Mouse (Mus musculus): ENCODE results near the gene Mcrs1.
"Not testable (repeated sequence)": the region's sequence is repeated elsewhere in the genome, so short reads cannot be mapped to it uniquely, and the experiment has no call there.

The Mcrs1 gene

GRCm38 (mm10) chr15:99251111-99251510, 650 bp downstream of the Mcrs1 start:
- peak; percentile 35 for DNase-seq (ENCODE audit: low read depth, low spot score)

- DNase-seq (ENCODE audit: low read depth, low spot score), result no peak
Observed at GRCm38 (mm10) chr15:99249938-99250337, 1.8 kb downstream of the Mcrs1 start.

- no peak for DNase-seq (ENCODE audit: low read depth, low spot score)
Observed at GRCm38 (mm10) chr15:99248972-99249371, 2.8 kb downstream of the Mcrs1 start.

GRCm38 (mm10) chr15:99246736-99247135, 5.0 kb downstream of the Mcrs1 start:
- DNase-seq (ENCODE audit: low read depth, low spot score), result not testable (repeated sequence)

- DNase-seq (ENCODE audit: low read depth, low spot score), result no peak
Observed at GRCm38 (mm10) chr15:99242045-99242444, 9.7 kb downstream of the Mcrs1 start.

- DNase-seq (ENCODE audit: low read depth, low spot score), result no peak
Observed at GRCm38 (mm10) chr15:99241249-99241648, 10.5 kb downstream of the Mcrs1 start.

- peak; percentile 29 for DNase-seq (ENCODE audit: low read depth, low spot score)
Observed at GRCm38 (mm10) chr15:99240129-99240528, 11.6 kb downstream of the Mcrs1 start.

- DNase-seq (ENCODE audit: low read depth, low spot score), result no peak
Observed at GRCm38 (mm10) chr15:99238006-99238405, 13.8 kb downstream of the Mcrs1 start.

- DNase-seq (ENCODE audit: low read depth, low spot score), result no peak
Observed at GRCm38 (mm10) chr15:99234326-99235010, 17.3 kb downstream of the Mcrs1 start.

GRCm38 (mm10) chr15:99233719-99234118, 18.0 kb downstream of the Mcrs1 start:
- no peak for DNase-seq (ENCODE audit: low read depth, low spot score)

- no peak for DNase-seq (ENCODE audit: low read depth, low spot score)
Observed at GRCm38 (mm10) chr15:99231998-99232397, 19.8 kb downstream of the Mcrs1 start.

- DNase-seq (ENCODE audit: low read depth, low spot score), result no peak
Observed at GRCm38 (mm10) chr15:99226090-99226489, 25.7 kb downstream of the Mcrs1 start.

GRCm38 (mm10) chr15:99225081-99225810, 26.5 kb downstream of the Mcrs1 start:
- DNase-seq (ENCODE audit: low read depth, low spot score), result no peak

GRCm38 (mm10) chr15:99224208-99224911, 27.4 kb downstream of the Mcrs1 start, which contains the start of gene Kcnh3:
Gene Kcnh3 (plus strand): TSS chr15:99224861.
- DNase-seq (ENCODE audit: low read depth, low spot score), result no peak

- no peak for DNase-seq (ENCODE audit: low read depth, low spot score)
Observed at GRCm38 (mm10) chr15:99223585-99224207, 28.1 kb downstream of the Mcrs1 start.

- DNase-seq (ENCODE audit: low read depth, low spot score), result no peak
Observed at GRCm38 (mm10) chr15:99222794-99223584, 28.8 kb downstream of the Mcrs1 start.

- DNase-seq (ENCODE audit: low read depth, low spot score), result no peak
Observed at GRCm38 (mm10) chr15:99221315-99221952, 30.3 kb downstream of the Mcrs1 start.

- no peak for DNase-seq (ENCODE audit: low read depth, low spot score)
Observed at GRCm38 (mm10) chr15:99217630-99218029, 34.1 kb downstream of the Mcrs1 start.

GRCm38 (mm10) chr15:99215741-99216463, 35.9 kb downstream of the Mcrs1 start:
- peak; percentile 28 for DNase-seq (ENCODE audit: low read depth, low spot score)

- peak; percentile 23 for DNase-seq (ENCODE audit: low read depth, low spot score)
Observed at GRCm38 (mm10) chr15:99214941-99215340, 36.8 kb downstream of the Mcrs1 start.

Measured in 3T3-L1 (cell line).